Mouse (Mus musculus): ENCODE measurements around the gene Trappc3l. TPM values are rescaled to one million over a fixed set of nuclear protein-coding genes. Genes with fewer than 3 reads are reported as not detected.
"Not testable (repeated sequence)": the region's sequence is repeated elsewhere in the genome, so short reads cannot be mapped to it uniquely, and the experiment has no call there.

The Trappc3l gene
- polyA plus RNA-seq (2015; fragmentation: Nextera tagmentation; extraction: Ambion mirVana) = not detected in 2 replicates

- Histone ChIP-seq H3K27ac (ENCODE audit: low read length) (no peak within 1 kb of the TSS), H3K4me2 (ENCODE audit: low read depth, low read length) (no peak within 1 kb of the TSS), H3K4me3 (replicated peaks; ENCODE audit: low read length) (no peak within 1 kb of the TSS), H3K4me1 (ENCODE audit: control insufficient read depth, insufficient read depth, low read length) (peaks cover 7% of the 10 kb centered on the region), H3K27me3 (ENCODE audit: control insufficient read depth, insufficient read depth, low read length) (no peaks in the 10 kb centered on the region), H3K9ac (ENCODE audit: low read length) (no peak within 1 kb of the TSS), H3K36me3 (ENCODE audit: control insufficient read depth, insufficient read depth, low read length) (no peaks in the 10 kb centered on the region), H3K9me3 (replicated peaks; ENCODE audit: control insufficient read depth, low read length) (no peaks in the 10 kb centered on the region)
- no peak for ATAC-seq (ENCODE audit: insufficient read depth, low FRiP score)
- 75% methylated on average over 3 of the region's 3 CpGs for WGBS
Observed at GRCm38 (mm10) chr10:34037401-34037800, at the start of gene Trappc3l. Trappc3l (plus strand) TSS chr10:34037597.

- H3K4me2 ChIP-seq (ENCODE audit: low read depth, low read length); ATAC-seq (ENCODE audit: insufficient read depth, low FRiP score); H3K4me1 ChIP-seq (ENCODE audit: control insufficient read depth, insufficient read depth, low read length); H3K4me3 ChIP-seq (replicated peaks; ENCODE audit: low read length); H3K27ac ChIP-seq (ENCODE audit: low read length); H3K36me3 ChIP-seq (ENCODE audit: control insufficient read depth, insufficient read depth, low read length); H3K9ac ChIP-seq (ENCODE audit: low read length); H3K9me3 ChIP-seq (replicated peaks; ENCODE audit: control insufficient read depth, low read length); H3K27me3 ChIP-seq (ENCODE audit: control insufficient read depth, insufficient read depth, low read length): not testable (repeated sequence)
- WGBS = 90% methylated on average over 6 of the region's 8 CpGs
Observed at GRCm38 (mm10) chr10:33996686-33997085, 40.7 kb upstream of the Trappc3l start.

- Histone ChIP-seq H3K27ac (ENCODE audit: low read length) (no peak overlapping the region), H3K4me2 (ENCODE audit: low read depth, low read length) (no peak overlapping the region), H3K27me3 (ENCODE audit: control insufficient read depth, insufficient read depth, low read length) (no peaks in the 10 kb centered on the region), H3K36me3 (ENCODE audit: control insufficient read depth, insufficient read depth, low read length) (0 out of 2 replicates have a peak, but pooled peaks cover 3% of the 10 kb centered on the region), H3K4me1 (ENCODE audit: control insufficient read depth, insufficient read depth, low read length) (no peaks in the 10 kb centered on the region), H3K9me3 (replicated peaks; ENCODE audit: control insufficient read depth, low read length) (no peaks in the 10 kb centered on the region), H3K9ac (ENCODE audit: low read length) (no peak overlapping the region), H3K4me3 (replicated peaks; ENCODE audit: low read length) (no peak overlapping the region)
- no peak for ATAC-seq (ENCODE audit: insufficient read depth, low FRiP score)
Observed at GRCm38 (mm10) chr10:33998397-33998796, 39.0 kb upstream of the Trappc3l start.

GRCm38 (mm10) chr10:34012581-34012980, 24.8 kb upstream of the Trappc3l start:
- Histone ChIP-seq H3K9ac (ENCODE audit: low read length) (no peak overlapping the region), H3K4me1 (ENCODE audit: control insufficient read depth, insufficient read depth, low read length) (no peaks in the 10 kb centered on the region), H3K27ac (ENCODE audit: low read length) (no peak overlapping the region), H3K4me2 (ENCODE audit: low read depth, low read length) (no peak overlapping the region), H3K9me3 (replicated peaks; ENCODE audit: control insufficient read depth, low read length) (no peaks in the 10 kb centered on the region), H3K4me3 (replicated peaks; ENCODE audit: low read length) (no peak overlapping the region), H3K36me3 (ENCODE audit: control insufficient read depth, insufficient read depth, low read length) (no peaks in the 10 kb centered on the region), H3K27me3 (ENCODE audit: control insufficient read depth, insufficient read depth, low read length) (no peaks in the 10 kb centered on the region)
- ATAC-seq (ENCODE audit: insufficient read depth, low FRiP score) = no peak
- WGBS = 93% methylated on average over 4 of the region's 4 CpGs

GRCm38 (mm10) chr10:34013241-34013640, 24.2 kb upstream of the Trappc3l start:
- H3K9me3 ChIP-seq (replicated peaks; ENCODE audit: control insufficient read depth, low read length) = no peaks in the 10 kb centered on the region
- no peak overlapping the region for H3K9ac ChIP-seq (ENCODE audit: low read length)
- H3K4me1 ChIP-seq (ENCODE audit: control insufficient read depth, insufficient read depth, low read length) = peaks cover 3% of the 10 kb centered on the region
- WGBS = 87% methylated on average over 2 of the region's 2 CpGs
- no peak overlapping the region for H3K4me3 ChIP-seq (replicated peaks; ENCODE audit: low read length)
- no peaks in the 10 kb centered on the region for H3K36me3 ChIP-seq (ENCODE audit: control insufficient read depth, insufficient read depth, low read length)
- no peaks in the 10 kb centered on the region for H3K27me3 ChIP-seq (ENCODE audit: control insufficient read depth, insufficient read depth, low read length)
- H3K27ac ChIP-seq (ENCODE audit: low read length) = no peak overlapping the region
- H3K4me2 ChIP-seq (ENCODE audit: low read depth, low read length) = no peak overlapping the region
- no peak for ATAC-seq (ENCODE audit: insufficient read depth, low FRiP score)

GRCm38 (mm10) chr10:34018746-34019301, 18.6 kb upstream of the Trappc3l start:
- whole genome bisulfite sequencing = under 1% methylated on average over 21 of the region's 21 CpGs
- Histone ChIP-seq H3K9ac (ENCODE audit: low read length) (peak overlapping the region; percentile 84), H3K9me3 (replicated peaks; ENCODE audit: control insufficient read depth, low read length) (no peaks in the 10 kb centered on the region), H3K36me3 (ENCODE audit: control insufficient read depth, insufficient read depth, low read length) (no peaks in the 10 kb centered on the region), H3K4me1 (ENCODE audit: control insufficient read depth, insufficient read depth, low read length) (peaks cover 10% of the 10 kb centered on the region), H3K4me3 (replicated peaks; ENCODE audit: low read length) (peak overlapping the region; percentile 69), H3K4me2 (ENCODE audit: low read depth, low read length) (peak overlapping the region; percentile 71), H3K27me3 (ENCODE audit: control insufficient read depth, insufficient read depth, low read length) (no peaks in the 10 kb centered on the region), H3K27ac (ENCODE audit: low read length) (peak overlapping the region; percentile 90)
- ATAC-seq (ENCODE audit: insufficient read depth, low FRiP score) = no peak; the same call in 1 of the 2 replicates

GRCm38 (mm10) chr10:34019302-34020075, 17.9 kb upstream of the Trappc3l start, which contains the start of gene Rwdd1:
Rwdd1 (minus strand) TSS chr10:34019624.
- under 1% methylated on average over 80 of the region's 82 CpGs for WGBS
- Histone ChIP-seq H3K36me3 (ENCODE audit: control insufficient read depth, insufficient read depth, low read length) (no peaks in the 10 kb centered on the region), H3K4me3 (replicated peaks; ENCODE audit: low read length) (peak within 1 kb of the TSS; percentile 69), H3K27ac (ENCODE audit: low read length) (peak within 1 kb of the TSS; percentile 90), H3K4me1 (ENCODE audit: control insufficient read depth, insufficient read depth, low read length) (peaks cover 10% of the 10 kb centered on the region), H3K4me2 (ENCODE audit: low read depth, low read length) (peak within 1 kb of the TSS; percentile 71), H3K9ac (ENCODE audit: low read length) (peak within 1 kb of the TSS; percentile 84), H3K9me3 (replicated peaks; ENCODE audit: control insufficient read depth, low read length) (no peaks in the 10 kb centered on the region), H3K27me3 (ENCODE audit: control insufficient read depth, insufficient read depth, low read length) (no peaks in the 10 kb centered on the region)
- ATAC-seq (ENCODE audit: insufficient read depth, low FRiP score) = peak; percentile 100

GRCm38 (mm10) chr10:34030322-34030721, 7.1 kb upstream of the Trappc3l start:
- no peak overlapping the region for H3K4me3 ChIP-seq (replicated peaks; ENCODE audit: low read length)
- H3K27me3 ChIP-seq (ENCODE audit: control insufficient read depth, insufficient read depth, low read length) = no peaks in the 10 kb centered on the region
- H3K9me3 ChIP-seq (replicated peaks; ENCODE audit: control insufficient read depth, low read length) = no peaks in the 10 kb centered on the region
- no peak for ATAC-seq (ENCODE audit: insufficient read depth, low FRiP score)
- H3K27ac ChIP-seq (ENCODE audit: low read length) = no peak overlapping the region
- H3K36me3 ChIP-seq (ENCODE audit: control insufficient read depth, insufficient read depth, low read length) = no peaks in the 10 kb centered on the region
- peaks cover 7% of the 10 kb centered on the region for H3K4me1 ChIP-seq (ENCODE audit: control insufficient read depth, insufficient read depth, low read length)
- no peak overlapping the region for H3K9ac ChIP-seq (ENCODE audit: low read length)
- H3K4me2 ChIP-seq (ENCODE audit: low read depth, low read length) = no peak overlapping the region
- 60% methylated on average over 5 of the region's 5 CpGs for WGBS

- peak; percentile 79 for ATAC-seq (ENCODE audit: insufficient read depth, low FRiP score)
- no peaks in the 10 kb centered on the region for H3K27me3 ChIP-seq (ENCODE audit: control insufficient read depth, insufficient read depth, low read length)
- no peaks in the 10 kb centered on the region for H3K9me3 ChIP-seq (replicated peaks; ENCODE audit: control insufficient read depth, low read length)
- no peaks in the 10 kb centered on the region for H3K36me3 ChIP-seq (ENCODE audit: control insufficient read depth, insufficient read depth, low read length)
- no peak overlapping the region for H3K27ac ChIP-seq (ENCODE audit: low read length)
- peak overlapping the region; percentile 62 for H3K9ac ChIP-seq (ENCODE audit: low read length)
- peaks cover 7% of the 10 kb centered on the region for H3K4me1 ChIP-seq (ENCODE audit: control insufficient read depth, insufficient read depth, low read length)
- peak overlapping the region; percentile 26 for H3K4me3 ChIP-seq (replicated peaks; ENCODE audit: low read length)
- H3K4me2 ChIP-seq (ENCODE audit: low read depth, low read length) = peak overlapping the region; percentile 49
- 19% methylated on average over 22 of the region's 22 CpGs for WGBS
Observed at GRCm38 (mm10) chr10:34033630-34034305, 3.6 kb upstream of the Trappc3l start.

Measured in stomach, embryonic 16.5 days (tissue).